Mouse (Mus musculus) left cerebral cortex, adult 18-20 months (tissue): ENCODE measurements around the gene Yipf1. TPM values are rescaled to one million over a fixed set of nuclear protein-coding genes. Genes with fewer than 3 reads are reported as not detected.
"Not testable (repeated sequence)": the region's sequence is repeated elsewhere in the genome, so short reads cannot be mapped to it uniquely, and the experiment has no call there.

Experiments used
- DNase-seq, 2 experiments: peaks; one replicate each; pipeline ENCODE4 v3.0.0; 2021 to 2022; ENCODE audit warnings: low spot score in 2 of 2, mixed read lengths in 1 of 2
- total RNA-seq, 2 experiments: library from RNA; stranded (reverse); gene quantifications; 2 replicates each; pipeline ENCODE4 v1.2.3; 2021

Yipf1 gene
- total RNA-seq, 2 experiments from 2014 or later = 45.2 to 47.4 TPM

- DNase-seq = no peak
These were observed 6.9 kb downstream of the Yipf1 start for GRCm38 (mm10) chr4:107321041-107321440.

DNA sequence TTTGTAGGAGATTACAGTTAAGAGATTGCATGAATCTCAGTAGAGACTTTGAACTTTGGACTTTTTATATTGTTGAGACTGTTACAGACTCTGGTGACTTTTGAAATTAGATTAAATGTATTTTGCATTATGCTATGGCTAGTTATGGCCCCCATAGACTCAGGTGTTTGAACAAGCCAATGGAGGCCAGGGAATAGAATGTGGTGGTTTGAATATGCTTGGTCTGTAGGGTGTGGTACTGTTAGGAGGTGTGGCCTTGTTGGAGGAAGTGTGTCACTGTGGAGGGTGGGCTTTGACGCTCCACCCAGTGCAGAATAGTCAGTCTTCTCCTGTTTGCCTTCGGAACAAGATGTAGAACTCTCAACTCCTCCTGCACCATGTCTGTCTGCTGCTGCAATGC is 8.9 kb downstream of the Yipf1 start:
- no peak for DNase-seq

- no peak for DNase-seq
These were observed 14.4 kb downstream of the Yipf1 start for GRCm38 (mm10) chr4:107328530-107328929.

- DNase-seq = no peak
These were observed 19.4 kb downstream of the Yipf1 start for GRCm38 (mm10) chr4:107333514-107333913.

- DNase-seq = no peak
These were observed 22.2 kb downstream of the Yipf1 start for GRCm38 (mm10) chr4:107336356-107336755.

DNA sequence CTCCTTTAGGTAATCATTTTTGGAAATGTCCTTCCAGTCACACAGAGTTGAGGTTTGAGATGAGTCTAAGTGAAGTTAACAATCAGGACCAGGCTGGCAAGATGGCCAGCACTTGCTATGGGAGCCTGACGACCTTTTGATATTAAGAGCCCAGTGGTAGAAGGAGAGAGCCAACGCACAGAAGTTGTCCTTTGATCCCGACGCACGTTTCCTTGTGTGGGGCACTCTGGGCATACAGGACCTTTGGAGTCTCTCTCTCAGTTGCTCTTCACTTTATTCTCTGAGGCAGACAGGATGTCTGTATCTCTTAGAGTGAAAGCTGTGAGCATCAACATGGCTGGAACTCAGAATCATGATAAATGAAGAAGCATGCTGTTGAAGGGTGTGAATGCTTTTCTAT is 23.3 kb downstream of the Yipf1 start:
- no peak for DNase-seq

GRCm38 (mm10) chr4:107341354-107341753 is 27.2 kb downstream of the Yipf1 start:
- DNase-seq = no peak

- DNase-seq = peak in 1 of 2 experiments; percentile 7
These were observed 30.4 kb downstream of the Yipf1 start for GRCm38 (mm10) chr4:107344612-107345011.

GRCm38 (mm10) chr4:107347221-107347620 is 33.1 kb downstream of the Yipf1 start:
- DNase-seq = no peak

DNA sequence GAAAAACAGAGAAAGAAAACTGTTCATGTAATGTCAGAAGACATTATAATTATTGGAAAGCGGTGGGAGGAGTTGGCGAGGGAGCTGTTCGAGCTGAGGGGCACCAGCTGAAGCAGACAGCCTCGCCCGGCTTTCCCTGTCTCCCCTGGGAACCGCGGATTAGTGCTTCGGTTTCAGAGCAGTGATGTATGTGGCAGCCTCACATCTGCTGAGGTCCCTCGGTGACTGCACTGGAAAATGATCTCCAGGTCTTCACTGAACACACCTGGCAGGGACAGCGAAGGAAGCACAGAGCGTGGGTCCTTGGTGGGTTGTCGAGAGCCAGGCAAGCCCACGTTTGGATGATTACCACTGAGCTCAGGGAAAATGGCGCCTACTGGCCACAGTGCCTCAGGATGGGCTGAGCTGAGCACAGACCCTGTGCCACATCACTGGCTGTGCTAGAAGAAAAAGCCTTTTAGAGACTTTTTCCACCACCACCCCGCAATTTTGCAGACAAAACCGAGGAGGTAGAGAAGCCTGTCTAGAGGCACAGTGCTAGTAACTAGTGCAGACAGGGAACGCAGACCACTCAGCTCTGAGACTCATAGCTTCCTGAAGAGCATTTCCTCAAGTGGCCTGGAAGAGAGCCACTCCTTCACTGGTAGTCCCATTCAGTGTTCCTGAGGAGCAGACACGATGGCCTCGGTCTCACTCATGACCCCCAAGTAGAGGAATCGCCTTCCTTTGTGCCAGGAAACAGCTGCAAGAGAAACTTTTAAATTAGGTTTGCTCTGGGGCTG is 34.6 kb downstream of the Yipf1 start:
- DNase-seq = no peak

DNA sequence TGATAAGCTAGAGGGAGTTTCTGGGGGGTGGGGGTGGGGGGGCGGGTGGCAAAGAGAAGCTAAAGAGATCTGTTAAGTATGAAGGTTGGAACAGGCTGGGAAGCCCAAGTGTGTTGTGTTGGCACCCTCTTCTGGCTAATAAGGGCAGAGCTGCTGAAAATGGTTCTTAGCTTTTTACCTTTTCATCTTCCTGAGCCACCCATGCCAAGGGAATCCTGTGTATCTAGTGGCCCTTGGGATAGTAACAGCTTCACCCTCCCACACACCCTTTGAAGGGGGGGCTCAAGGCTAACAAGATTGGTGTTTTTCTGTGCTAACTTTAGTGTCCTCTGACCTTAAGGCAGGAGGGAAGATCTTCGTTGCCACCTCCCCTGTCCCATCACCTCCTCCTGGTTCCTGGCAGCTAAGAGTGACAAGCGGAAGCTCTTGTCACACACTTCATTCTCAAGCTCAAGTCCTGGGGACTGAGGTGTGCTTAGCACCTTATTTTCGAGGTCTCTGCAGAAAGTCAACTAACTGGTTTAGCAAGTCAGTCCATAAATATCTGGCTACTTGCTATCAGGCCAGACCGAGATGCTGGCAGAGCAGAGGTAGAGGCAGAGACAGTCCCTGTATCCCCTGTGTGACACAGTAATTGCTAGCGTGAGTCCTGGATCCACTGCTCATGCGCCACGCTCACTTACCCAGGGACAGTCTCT is 35.3 kb downstream of the Yipf1 start:
- peak; percentile 34 to 39 for DNase-seq

DNA sequence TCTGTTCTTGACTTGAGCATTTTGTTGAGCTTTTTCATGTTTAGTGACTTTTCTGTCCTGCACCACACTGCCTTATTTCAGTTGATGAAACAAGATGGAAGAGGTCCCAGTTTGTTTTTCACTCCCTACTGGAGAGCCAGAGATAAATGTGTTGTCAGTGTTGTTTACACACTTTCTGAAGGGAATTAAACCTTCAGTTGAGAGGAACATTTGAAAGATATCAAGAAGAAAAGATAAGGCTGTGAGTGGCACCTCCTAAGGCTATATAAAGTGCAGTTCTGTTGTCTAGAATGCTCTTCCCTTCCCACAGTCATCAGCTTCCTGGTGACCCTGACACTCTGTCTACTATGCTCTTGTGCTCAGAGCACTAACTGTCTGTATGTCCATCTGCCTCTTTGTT is 37.2 kb downstream of the Yipf1 start:
- no peak for DNase-seq

DNA sequence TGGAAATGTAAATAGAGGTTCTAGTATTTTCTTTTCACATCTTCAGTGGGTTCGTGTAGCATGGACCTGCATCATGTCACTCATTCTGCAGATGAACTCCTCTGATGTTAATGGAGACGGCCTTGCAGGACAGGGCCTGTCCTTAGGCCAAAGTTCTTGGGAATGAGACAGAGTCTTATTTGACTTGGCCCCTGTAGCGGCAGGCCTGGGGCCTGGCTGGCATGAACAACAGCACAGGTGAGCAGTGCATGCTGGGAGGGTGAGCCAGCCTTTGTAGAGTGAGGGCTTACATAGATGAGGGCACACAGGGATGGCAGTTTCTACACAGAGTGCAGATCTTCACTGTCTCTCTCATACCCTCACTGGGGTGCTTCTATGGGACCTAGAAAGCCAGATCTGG is 39.4 kb downstream of the Yipf1 start:
- no peak for DNase-seq

DNA sequence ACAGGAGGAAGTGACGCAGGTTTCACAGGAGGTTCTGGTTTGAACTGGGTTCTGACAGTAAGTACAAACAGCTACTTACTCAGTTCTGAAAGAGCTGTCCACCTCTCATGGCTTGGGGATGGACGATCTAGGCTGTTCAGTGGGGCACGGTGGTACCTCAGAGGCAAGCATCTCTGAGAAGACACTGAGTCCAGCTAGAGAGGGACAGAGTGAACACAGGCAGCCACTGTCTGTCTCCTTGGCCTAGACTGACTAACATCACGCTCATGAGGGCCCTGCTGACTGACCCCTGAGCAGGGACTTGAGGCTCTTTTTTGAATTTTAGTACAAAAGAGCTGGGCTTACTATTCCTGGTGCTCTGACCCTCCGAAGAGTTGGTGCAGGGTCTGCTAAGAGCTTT is 40.0 kb downstream of the Yipf1 start:
- no peak for DNase-seq

GRCm38 (mm10) chr4:107354543-107354942 is 40.4 kb downstream of the Yipf1 start:
- DNase-seq = no peak

- DNase-seq = not testable (repeated sequence)
These were observed 43.0 kb downstream of the Yipf1 start for GRCm38 (mm10) chr4:107357172-107357571.

- DNase-seq = no peak
These were observed 44.3 kb downstream of the Yipf1 start for GRCm38 (mm10) chr4:107358460-107358859.

- no peak for DNase-seq
These were observed 46.4 kb downstream of the Yipf1 start for GRCm38 (mm10) chr4:107360457-107361145.

DNA sequence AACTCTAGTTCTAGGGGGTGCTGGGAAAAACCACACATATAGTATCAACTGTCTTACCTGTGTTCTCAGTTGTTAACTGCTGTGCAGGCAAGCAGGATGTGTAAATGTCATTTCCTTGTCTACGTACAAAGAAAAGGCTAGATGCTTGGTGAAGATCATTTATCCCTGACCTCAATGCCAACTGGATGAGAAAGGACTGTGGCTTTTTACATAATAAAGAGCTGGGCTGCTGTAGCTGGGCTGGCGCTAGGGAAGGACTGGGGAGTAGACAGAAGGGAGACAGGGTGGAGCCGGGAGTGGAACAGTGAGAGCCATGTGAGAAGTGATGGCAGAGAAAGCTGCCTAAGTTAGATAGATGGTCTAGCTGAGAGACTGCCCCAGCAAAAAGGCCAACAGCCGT is 48.6 kb downstream of the Yipf1 start:
- DNase-seq = no peak

DNA sequence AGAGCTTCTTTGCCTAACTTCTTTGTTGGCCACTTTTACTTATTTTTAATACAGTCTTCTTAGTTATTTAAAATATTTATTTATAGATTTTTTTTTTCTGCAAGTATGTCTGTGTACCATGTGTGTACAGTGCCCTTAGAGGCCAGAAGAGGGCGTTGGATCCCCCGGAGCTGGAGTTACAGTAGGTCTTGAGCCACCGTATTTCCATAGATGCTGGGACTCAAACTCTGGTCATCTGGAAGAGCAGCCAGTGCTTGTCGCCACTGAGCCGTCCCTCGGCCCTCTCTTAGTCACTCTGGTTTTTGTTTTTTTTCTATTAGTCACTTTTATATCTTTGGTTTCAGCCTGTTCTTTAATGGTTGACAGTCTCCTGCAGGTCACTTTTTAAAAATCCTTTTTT is 49.4 kb downstream of the Yipf1 start:
- no peak for DNase-seq

DNA sequence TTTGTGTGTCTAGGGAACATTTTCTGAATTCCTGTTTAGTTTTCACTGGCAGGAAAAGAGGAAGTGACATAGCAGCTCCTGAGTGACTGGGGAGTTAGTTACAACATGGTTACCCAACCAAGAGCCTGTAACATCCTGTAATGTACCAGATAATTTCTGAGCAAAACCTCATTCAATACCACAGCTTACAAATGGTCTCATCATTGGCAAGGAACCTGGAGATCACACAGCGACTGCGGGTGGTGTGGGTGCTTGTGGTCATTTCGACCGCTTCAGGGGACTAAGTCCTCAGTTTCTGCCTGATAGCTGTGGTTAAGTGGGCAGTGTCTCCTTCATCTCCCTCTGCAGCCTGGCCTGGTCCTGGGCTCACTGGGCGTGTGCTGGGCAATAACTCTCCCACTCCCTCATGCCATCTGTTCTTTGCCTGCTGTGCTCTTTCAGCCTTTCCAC is 50.1 kb downstream of the Yipf1 start:
- DNase-seq = no peak

- not testable (repeated sequence) for DNase-seq
These were observed 52.2 kb downstream of the Yipf1 start for GRCm38 (mm10) chr4:107366408-107366807.
